Mouse (Mus musculus): ENCODE data around the gene F2rl1.

DNA sequence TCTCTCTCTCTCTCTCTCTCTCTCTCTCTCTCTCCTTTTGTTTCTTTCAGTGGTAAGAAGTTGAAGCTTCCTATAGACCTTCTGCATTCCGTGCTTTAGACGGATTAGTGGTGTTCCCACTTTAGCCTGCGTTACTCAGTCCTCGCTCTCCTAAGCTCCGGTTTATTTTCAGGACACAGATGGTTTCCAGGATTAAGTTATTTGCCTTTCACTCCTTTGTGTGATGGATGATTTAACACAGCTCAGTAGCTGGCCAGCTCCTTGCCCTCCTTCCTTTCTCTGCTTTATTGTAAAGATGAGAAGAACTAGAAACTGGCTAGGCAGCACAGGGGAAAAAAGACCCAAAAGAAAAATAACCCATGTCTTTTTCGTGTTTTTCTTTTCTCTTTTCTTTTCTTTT lies 23.8 kb upstream of the F2rl1 start:
- no peak for TF ChIP-seq CTCF (IDR thresholded peaks at IDR 0.05; ENCODE audit: low read depth)
- no peak for TF ChIP-seq EP300 (optimal IDR thresholded peaks at IDR 0.05)

Data from stomach, postnatal 0 days (tissue).